Mouse (Mus musculus) midbrain, embryonic 16.5 days (tissue): ENCODE results near the gene Plekhh1. TPM values are rescaled to one million over a fixed set of nuclear protein-coding genes. Genes with fewer than 3 reads are reported as not detected.
"Not testable (repeated sequence)": the region's sequence is repeated elsewhere in the genome, so short reads cannot be mapped to it uniquely, and the experiment has no call there.

Experiments
- ATAC-seq: fragments of 200-750 bp; cut with Nextera tagmentation; 2 replicates; pipeline ENCODE4 v1.8.0; 2017; ENCODE audit warnings: moderate TSS enrichment
- H3K27ac ChIP-seq: fragments of 300-500 bp; sonication (generic); 2 replicates; pipeline ENCODE4 v1.5.1; 2014; ENCODE audit warnings: mild to moderate bottlenecking, low read length, mixed read lengths
- H3K27me3 ChIP-seq: fragments of 300-500 bp; sonication (generic); 2 replicates; pipeline ENCODE4 v1.6.1; 2014; ENCODE audit warnings: low read depth, low read length, mixed read lengths; ENCODE audit not compliant: control insufficient read depth, insufficient read depth
- H3K36me3 ChIP-seq: fragments of 300-500 bp; sonication (generic); 2 replicates; pipeline ENCODE4 v1.6.1; 2014; ENCODE audit warnings: mild to moderate bottlenecking, low read length, moderate library complexity, mixed read lengths; ENCODE audit not compliant: control insufficient read depth, insufficient read depth
- H3K4me1 ChIP-seq: fragments of 300-500 bp; sonication (generic); 2 replicates; pipeline ENCODE4 v1.6.1; 2014; ENCODE audit warnings: mild to moderate bottlenecking, low read length, mixed read lengths; ENCODE audit not compliant: control insufficient read depth, insufficient read depth
- H3K4me2 ChIP-seq: fragments of 300-500 bp; sonication (generic); 2 replicates; pipeline ENCODE4 v1.6.1; 2014; ENCODE audit warnings: mild to moderate bottlenecking, low read length, mixed read lengths
- H3K4me3 ChIP-seq: fragments of 300-500 bp; sonication (generic); 2 replicates; pipeline ENCODE4 v1.5.1; 2014; ENCODE audit warnings: low read depth, mild to moderate bottlenecking, low read length, moderate library complexity, mixed read lengths
- H3K9ac ChIP-seq: fragments of 300-500 bp; sonication (generic); 2 replicates; pipeline ENCODE4 v1.6.1; 2014; ENCODE audit warnings: low read depth, low read length, mixed read lengths
- H3K9me3 ChIP-seq: fragments of 300-500 bp; sonication (generic); replicated peaks from 2 replicates; pipeline ENCODE4 v1.6.1; 2014; ENCODE audit warnings: mild to moderate bottlenecking, low read length, mixed read lengths; ENCODE audit not compliant: control insufficient read depth, poor library complexity, severe bottlenecking
- WGBS: fragments of 180-500 bp; shearing (Covaris S2); extraction: QIAGEN DNeasy Blood & Tissue Kit; methylation state at CpG from one replicate; pipeline ENCODE4 v1.1.7; 2014; 5-methylcytosine and 5-hydroxymethylcytosine counted together
- polyA plus RNA-seq: library from polyadenylated mRNA; unstranded; fragments of >200 nt; fragmentation: Nextera tagmentation; extraction: Ambion mirVana; gene quantifications from 2 replicates; pipeline ENCODE4 v1.2.1, GENCODE M21; 2015

Gene Plekhh1
- polyA plus RNA-seq, 1 experiment from 2014 or later, result 2.0 TPM

GRCm38 (mm10) chr12:79017994-79018399 lies 11.0 kb upstream of the Plekhh1 start:
- Histone ChIP-seq H3K36me3 (no peaks in the 10 kb centered on the region), H3K9me3 (no peaks in the 10 kb centered on the region), H3K27me3 (no peaks in the 10 kb centered on the region), H3K4me1 (peaks cover 3% of the 10 kb centered on the region; the same call in 1 of the 2 replicates), H3K4me2 (no peak overlapping the region), H3K4me3 (no peak overlapping the region), H3K9ac (no peak overlapping the region), H3K27ac (no peak overlapping the region)
- 48% methylated on average over 4 of the region's 4 CpGs for WGBS
- no peak for ATAC-seq

GRCm38 (mm10) chr12:79021902-79022301 lies 7.1 kb upstream of the Plekhh1 start:
- ATAC-seq, result no peak
- Histone ChIP-seq H3K4me2 (no peak overlapping the region), H3K9ac (no peak overlapping the region), H3K4me1 (no peaks in the 10 kb centered on the region), H3K27ac (no peak overlapping the region), H3K4me3 (no peak overlapping the region), H3K9me3 (no peaks in the 10 kb centered on the region), H3K27me3 (no peaks in the 10 kb centered on the region), H3K36me3 (no peaks in the 10 kb centered on the region)
- WGBS, result 81% methylated on average over 1 of the region's 1 CpGs

GRCm38 (mm10) chr12:79022882-79023281 lies 6.1 kb upstream of the Plekhh1 start:
- ATAC-seq, result no peak
- WGBS, result 14% methylated on average over 3 of the region's 3 CpGs
- H3K36me3 ChIP-seq, result no peaks in the 10 kb centered on the region
- no peaks in the 10 kb centered on the region for H3K9me3 ChIP-seq
- no peak overlapping the region for H3K4me2 ChIP-seq
- no peak overlapping the region for H3K9ac ChIP-seq
- H3K4me1 ChIP-seq, result no peaks in the 10 kb centered on the region
- no peaks in the 10 kb centered on the region for H3K27me3 ChIP-seq
- H3K27ac ChIP-seq, result no peak overlapping the region
- no peak overlapping the region for H3K4me3 ChIP-seq

GRCm38 (mm10) chr12:79027526-79027925 lies 1.4 kb upstream of the Plekhh1 start:
- not testable (repeated sequence) for H3K27me3 ChIP-seq, H3K4me1 ChIP-seq, H3K27ac ChIP-seq, ATAC-seq, H3K9me3 ChIP-seq, H3K4me2 ChIP-seq, H3K36me3 ChIP-seq, H3K4me3 ChIP-seq, H3K9ac ChIP-seq
- 95% methylated on average over 8 of the region's 8 CpGs for WGBS

- 99% methylated on average over 2 of the region's 2 CpGs for WGBS
- Histone ChIP-seq H3K9me3 (no peaks in the 10 kb centered on the region), H3K9ac (no peak overlapping the region), H3K4me2 (no peak overlapping the region), H3K4me3 (no peak overlapping the region), H3K4me1 (no peaks in the 10 kb centered on the region), H3K36me3 (no peaks in the 10 kb centered on the region), H3K27me3 (no peaks in the 10 kb centered on the region), H3K27ac (no peak overlapping the region)
- no peak for ATAC-seq
These were observed 5.4 kb downstream of the Plekhh1 start for GRCm38 (mm10) chr12:79034331-79034730.

GRCm38 (mm10) chr12:79035349-79035748 lies 6.4 kb downstream of the Plekhh1 start:
- no peaks in the 10 kb centered on the region for H3K9me3 ChIP-seq
- H3K27ac ChIP-seq, result no peak overlapping the region
- H3K9ac ChIP-seq, result no peak overlapping the region
- 18% methylated on average over 3 of the region's 3 CpGs for WGBS
- no peak overlapping the region for H3K4me2 ChIP-seq
- H3K27me3 ChIP-seq, result no peaks in the 10 kb centered on the region
- H3K4me1 ChIP-seq, result no peaks in the 10 kb centered on the region
- H3K36me3 ChIP-seq, result no peaks in the 10 kb centered on the region
- ATAC-seq, result no peak
- no peak overlapping the region for H3K4me3 ChIP-seq

GRCm38 (mm10) chr12:79039708-79040107 lies 10.7 kb downstream of the Plekhh1 start:
- H3K9me3 ChIP-seq, result no peaks in the 10 kb centered on the region
- no peak overlapping the region for H3K4me3 ChIP-seq
- no peaks in the 10 kb centered on the region for H3K4me1 ChIP-seq

GRCm38 (mm10) chr12:79040201-79040827 lies 11.4 kb downstream of the Plekhh1 start:
- Histone ChIP-seq H3K9ac (no peak overlapping the region), H3K36me3 (no peaks in the 10 kb centered on the region), H3K27ac (no peak overlapping the region), H3K4me3 (no peak overlapping the region), H3K9me3 (no peaks in the 10 kb centered on the region), H3K27me3 (no peaks in the 10 kb centered on the region), H3K4me2 (no peak overlapping the region), H3K4me1 (no peaks in the 10 kb centered on the region)
- WGBS, result 91% methylated on average over 11 of the region's 11 CpGs
- no peak for ATAC-seq

More at GRCm38 (mm10) chr12:79039708-79040107, 10.7 kb downstream of the Plekhh1 start:
- Histone ChIP-seq H3K9ac (no peak overlapping the region), H3K27ac (no peak overlapping the region), H3K27me3 (no peaks in the 10 kb centered on the region), H3K4me2 (no peak overlapping the region), H3K36me3 (no peaks in the 10 kb centered on the region)
- ATAC-seq, result no peak
- WGBS, result 73% methylated on average over 8 of the region's 8 CpGs

- Histone ChIP-seq H3K9me3 (no peaks in the 10 kb centered on the region), H3K4me1 (no peaks in the 10 kb centered on the region), H3K36me3 (no peaks in the 10 kb centered on the region), H3K4me3 (no peak overlapping the region), H3K4me2 (no peak overlapping the region), H3K27ac (no peak overlapping the region), H3K27me3 (no peaks in the 10 kb centered on the region), H3K9ac (no peak overlapping the region)
- no peak for ATAC-seq
These were observed 12.5 kb downstream of the Plekhh1 start for GRCm38 (mm10) chr12:79041436-79041835.
